ENCODE assay signal across 14 mouse cellular contexts in the genomic region with DNA sequence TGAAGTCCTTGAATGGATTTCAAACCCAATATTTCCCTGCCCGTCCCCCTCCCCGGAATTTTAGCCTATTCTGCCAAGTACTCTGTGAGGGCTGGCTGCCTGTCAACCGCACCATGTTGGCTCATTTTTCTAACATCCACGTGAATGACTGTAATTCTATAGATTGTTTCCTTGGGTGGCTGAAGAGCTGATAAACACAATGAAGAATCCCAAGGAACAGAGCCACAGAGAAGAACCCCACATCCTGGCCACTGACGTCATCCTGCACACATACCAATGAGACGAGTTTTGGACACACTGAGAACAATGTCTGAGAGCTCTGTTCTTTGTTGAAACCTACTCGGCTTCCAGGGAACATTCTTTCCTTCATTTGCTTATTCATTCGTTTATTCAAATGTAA.
DNase-seq lines count a peak whose midpoint lies in the region; ATAC-seq lines count a peak whose summit lies in the region.
"Had no signal": no experiment of that assay in that cellular context is flagged by ENCODE, and none has a peak within 500 bp of the region (broad histone marks: within the 10 kb centered on the region; RNA-seq: fewer than 3 reads in every experiment).

No protein-coding gene starts in this region.

- peak; percentile 79 for DNase-seq in 3T3-L1 (ENCODE audit: low read depth, low spot score)
- DNase-seq in embryonic facial prominence, embryonic 10.5 days (ENCODE audit: low spot score): no peak
- peak; percentile 84 for DNase-seq in forebrain, embryonic 14.5 days (ENCODE audit: low spot score)
- DNase-seq: gastrocnemius, postnatal 36 days; layer of hippocampus, adult 9-11 months; liver, embryonic 13.5 days; lung, postnatal 36 days had no signal

- H3K4me3 ChIP-seq in hindbrain, embryonic 12.5 days: no peak overlapping the region
- H3K4me3 ChIP-seq in hindbrain, embryonic 13.5 days: no peak overlapping the region
- no peak overlapping the region for H3K4me3 ChIP-seq in embryonic facial prominence, embryonic 10.5 days
- no peak overlapping the region for H3K4me3 ChIP-seq in forebrain, embryonic 14.5 days (ENCODE audit: low read depth, low read length)
- H3K4me3 ChIP-seq: liver, embryonic 13.5 days; midbrain, embryonic 15.5 days had no signal

- peak; percentile 43; the same call in 1 of the 2 replicates for ATAC-seq in hindbrain, embryonic 12.5 days (ENCODE audit: low FRiP score)
- ATAC-seq in hindbrain, embryonic 13.5 days (ENCODE audit: low FRiP score): no peak
- peak; percentile 79 for ATAC-seq in forebrain, embryonic 14.5 days
- no peak for ATAC-seq in erythroblast, adult 5-6 weeks (replicated peaks; ENCODE audit: low FRiP score, poor library complexity, severe bottlenecking)
- ATAC-seq in erythroid progenitor cell, adult 5-6 weeks (replicated peaks; ENCODE audit: low FRiP score, poor library complexity, severe bottlenecking): no peak
- ATAC-seq: hindbrain, embryonic 16.5 days; midbrain, embryonic 15.5 days had no signal

- no peaks in the 10 kb centered on the region for H3K36me3 ChIP-seq in hindbrain, embryonic 12.5 days
- H3K36me3 ChIP-seq in hindbrain, embryonic 13.5 days: no peaks in the 10 kb centered on the region
- peaks cover 68% of the 10 kb centered on the region for H3K36me3 ChIP-seq in embryonic facial prominence, embryonic 10.5 days (replicated peaks)
- H3K36me3 ChIP-seq in forebrain, embryonic 14.5 days (ENCODE audit: control insufficient read depth, insufficient read depth, low read length): no peaks in the 10 kb centered on the region
- H3K36me3 ChIP-seq: midbrain, embryonic 15.5 days had no signal

- H3K4me1 ChIP-seq in hindbrain, embryonic 12.5 days: peaks cover 26% of the 10 kb centered on the region
- H3K4me1 ChIP-seq in hindbrain, embryonic 13.5 days (replicated peaks): peaks cover 7% of the 10 kb centered on the region; the same call in 1 of the 2 replicates
- peaks cover 77% of the 10 kb centered on the region for H3K4me1 ChIP-seq in embryonic facial prominence, embryonic 10.5 days
- H3K4me1 ChIP-seq in forebrain, embryonic 14.5 days (ENCODE audit: control insufficient read depth, insufficient read depth, low read length): peaks cover 30% of the 10 kb centered on the region

- H3K9ac ChIP-seq in hindbrain, embryonic 12.5 days: no peak overlapping the region
- H3K9ac ChIP-seq in hindbrain, embryonic 13.5 days: no peak overlapping the region
- no peak overlapping the region for H3K9ac ChIP-seq in forebrain, embryonic 14.5 days (ENCODE audit: low read length)
- H3K9ac ChIP-seq: liver, embryonic 13.5 days; midbrain, embryonic 15.5 days had no signal

- 57% methylated on average over 8 of the region's 8 CpGs for WGBS in hindbrain, embryonic 12.5 days
- WGBS in hindbrain, embryonic 13.5 days: 47% methylated on average over 8 of the region's 8 CpGs
- 75% methylated on average over 8 of the region's 8 CpGs for WGBS in embryonic facial prominence, embryonic 10.5 days
- 6% methylated on average over 8 of the region's 8 CpGs for WGBS in forebrain, embryonic 14.5 days

- H3K9me3 ChIP-seq in hindbrain, embryonic 12.5 days (replicated peaks): no peaks in the 10 kb centered on the region
- no peaks in the 10 kb centered on the region for H3K9me3 ChIP-seq in hindbrain, embryonic 13.5 days
- no peaks in the 10 kb centered on the region for H3K9me3 ChIP-seq in embryonic facial prominence, embryonic 10.5 days
- no peaks in the 10 kb centered on the region for H3K9me3 ChIP-seq in forebrain, embryonic 14.5 days (replicated peaks; ENCODE audit: control insufficient read depth, low read length)
- H3K9me3 ChIP-seq: liver, embryonic 13.5 days; midbrain, embryonic 15.5 days had no signal

- no peak overlapping the region for H3K27ac ChIP-seq in hindbrain, embryonic 12.5 days
- no peak overlapping the region for H3K27ac ChIP-seq in hindbrain, embryonic 13.5 days
- H3K27ac ChIP-seq in embryonic facial prominence, embryonic 10.5 days (replicated peaks): peak overlapping the region; percentile 24; the same call in 1 of the 2 replicates
- H3K27ac ChIP-seq in forebrain, embryonic 14.5 days (ENCODE audit: low read depth, low read length): no peak overlapping the region
- H3K27ac ChIP-seq: kidney, postnatal 0 days; liver, embryonic 13.5 days; midbrain, embryonic 15.5 days had no signal

- no peak overlapping the region for H3K4me2 ChIP-seq in hindbrain, embryonic 12.5 days (replicated peaks)
- H3K4me2 ChIP-seq in hindbrain, embryonic 13.5 days: no peak overlapping the region
- H3K4me2 ChIP-seq in forebrain, embryonic 14.5 days (ENCODE audit: low read length): no peak overlapping the region
- H3K4me2 ChIP-seq: liver, embryonic 13.5 days; midbrain, embryonic 15.5 days had no signal

- H3K27me3 ChIP-seq in hindbrain, embryonic 12.5 days: no peaks in the 10 kb centered on the region
- no peaks in the 10 kb centered on the region for H3K27me3 ChIP-seq in hindbrain, embryonic 13.5 days
- H3K27me3 ChIP-seq in embryonic facial prominence, embryonic 10.5 days (replicated peaks; ENCODE audit: low read depth, poor library complexity, severe bottlenecking): no peaks in the 10 kb centered on the region
- H3K27me3 ChIP-seq in forebrain, embryonic 14.5 days (replicated peaks; ENCODE audit: control insufficient read depth, insufficient read depth, low read length): no peaks in the 10 kb centered on the region
- H3K27me3 ChIP-seq: liver, embryonic 13.5 days; midbrain, embryonic 15.5 days had no signal

Comparison
In these comparisons a context has a peak if more than half of its experiments do, and no peak if none do; other contexts are left out.
1. ATAC-seq: peak in hindbrain, embryonic 12.5 days (single experiment) and forebrain, embryonic 14.5 days (single experiment); none in hindbrain, embryonic 13.5 days (single experiment), erythroblast, adult 5-6 weeks (single experiment) and erythroid progenitor cell, adult 5-6 weeks (single experiment).